8 mouse cellular contexts compared by ENCODE assay signal in the genomic region with DNA sequence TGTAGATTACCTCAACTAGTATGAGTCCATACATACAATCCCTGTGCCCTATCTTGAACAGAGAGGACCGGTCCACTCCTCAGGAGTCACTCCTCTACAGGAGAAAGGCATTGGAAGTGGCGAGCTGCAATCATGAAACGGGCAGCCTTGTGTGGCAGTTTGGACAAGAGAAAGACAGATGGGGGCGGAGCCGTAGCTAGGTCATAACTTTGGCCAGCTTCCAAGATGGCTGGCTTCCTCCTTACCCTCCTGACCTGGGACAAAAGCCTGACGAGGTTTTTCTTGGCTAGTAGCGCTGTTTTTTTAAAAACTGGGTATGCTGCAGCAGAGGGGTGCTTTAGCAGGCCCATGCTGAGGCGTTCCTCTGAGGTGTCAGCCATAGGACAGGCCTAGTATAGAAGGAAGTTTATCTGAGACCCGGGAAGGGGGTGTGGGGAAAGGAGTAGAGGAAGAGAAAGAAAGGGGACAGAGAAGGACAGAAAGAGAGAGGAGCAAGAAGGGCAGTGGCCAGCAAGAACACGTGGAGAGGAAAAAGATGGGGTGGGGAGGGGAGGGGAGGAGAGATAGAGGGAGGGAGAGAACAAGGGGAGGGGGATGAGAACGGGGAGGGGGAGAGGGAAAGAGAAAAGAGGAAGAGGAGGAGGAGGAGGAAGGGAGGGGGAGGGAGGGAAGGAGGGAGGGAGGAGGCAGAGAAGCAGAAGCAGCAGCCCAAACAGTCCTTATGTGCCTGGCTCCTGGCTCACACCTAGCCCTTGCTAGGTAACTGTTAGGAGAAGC. TPM values are rescaled to one million over a fixed set of nuclear protein-coding genes. Genes with fewer than 3 reads are reported as not detected.
DNase-seq lines count a peak whose midpoint lies in the region; ATAC-seq and TF ChIP-seq lines count a peak whose summit lies in the region.

No protein-coding gene starts in this region.

- TF ChIP-seq CTCF in Patski (IDR thresholded peaks at IDR 0.05) = no peak

- WGBS in intestine, embryonic 14.5 days = 25% methylated on average over 11 of the region's 11 CpGs
- WGBS in limb, embryonic 13.5 days = 34% methylated on average over 11 of the region's 11 CpGs
- 44% methylated on average over 10 of the region's 11 CpGs for WGBS in midbrain, embryonic 11.5 days
- WGBS in stomach, embryonic 14.5 days = 14% methylated on average over 11 of the region's 11 CpGs

- H3K4me3 ChIP-seq in intestine, embryonic 14.5 days (ENCODE audit: low read depth, low read length) = peak overlapping the region; percentile 33; the same call in 1 of the 2 replicates
- peak overlapping the region; percentile 42; the same call in 1 of the 2 replicates for H3K4me3 ChIP-seq in limb, embryonic 13.5 days
- H3K4me3 ChIP-seq in midbrain, embryonic 11.5 days (ENCODE audit: low read depth, low read length) = no peak overlapping the region
- peak overlapping the region; percentile 22; the same call in 1 of the 2 replicates for H3K4me3 ChIP-seq in stomach, embryonic 14.5 days (ENCODE audit: low read depth, low read length)

- in situ Hi-C loops in Patski (cut with MboI; ENCODE audit: low pct_unique_long_range_greater_than_20kb) = no loop called here

- peaks cover 18% of the 10 kb centered on the region for H3K4me1 ChIP-seq in intestine, embryonic 14.5 days (replicated peaks; ENCODE audit: control insufficient read depth, insufficient read depth, low read length)
- peaks cover 51% of the 10 kb centered on the region for H3K4me1 ChIP-seq in limb, embryonic 13.5 days
- H3K4me1 ChIP-seq in midbrain, embryonic 11.5 days (ENCODE audit: control insufficient read depth, insufficient read depth, low read length) = peaks cover 19% of the 10 kb centered on the region
- peaks cover 16% of the 10 kb centered on the region for H3K4me1 ChIP-seq in stomach, embryonic 14.5 days (ENCODE audit: control insufficient read depth, insufficient read depth, low read length)

- DNase-seq in Patski (ENCODE audit: low read depth, low spot score) = no peak
- peak; percentile 60 to 64 for DNase-seq in gastrocnemius, postnatal 36 days
- DNase-seq in intestine, embryonic 14.5 days (ENCODE audit: low spot score) = peak; percentile 70
- no peak for DNase-seq in midbrain, embryonic 11.5 days (ENCODE audit: low spot score, missing footprints)
- DNase-seq in T-cell, adult 2 months (ENCODE audit: low spot score) = no peak

- ATAC-seq in Patski = peak; percentile 4
- peak; percentile 54 for ATAC-seq in common myeloid progenitor, adult 5-6 weeks (replicated peaks; ENCODE audit: low read depth, poor library complexity, severe bottlenecking)
- peak; percentile 42 for ATAC-seq in intestine, embryonic 14.5 days (replicated peaks; ENCODE audit: low FRiP score, low TSS enrichment, low read depth)
- peak; percentile 38; the same call in 1 of the 2 replicates for ATAC-seq in limb, embryonic 13.5 days (ENCODE audit: low FRiP score, low read depth)
- peak; percentile 6; the same call in 1 of the 2 replicates for ATAC-seq in midbrain, embryonic 11.5 days (ENCODE audit: low FRiP score)
- ATAC-seq in stomach, embryonic 14.5 days (ENCODE audit: insufficient number of reproducible peaks, insufficient read depth, low FRiP score, low read depth) = peak; percentile 15; the same call in 1 of the 2 replicates

- H3K27me3 ChIP-seq in Patski = no peaks in the 10 kb centered on the region
- H3K27me3 ChIP-seq in intestine, embryonic 14.5 days (replicated peaks; ENCODE audit: control insufficient read depth, insufficient read depth, low read length) = no peaks in the 10 kb centered on the region
- H3K27me3 ChIP-seq in limb, embryonic 13.5 days = no peaks in the 10 kb centered on the region
- H3K27me3 ChIP-seq in midbrain, embryonic 11.5 days (ENCODE audit: control insufficient read depth, insufficient read depth, low read length) = no peaks in the 10 kb centered on the region
- H3K27me3 ChIP-seq in stomach, embryonic 14.5 days (ENCODE audit: control insufficient read depth, insufficient read depth, low read length) = no peaks in the 10 kb centered on the region

- POLR2A ChIA-PET in Patski (lab: Charles Lee) = interaction anchor here (0.6 to 1.5 kb wide), 2 partner anchors 10 to 723 kb away, joined by 4 read pairs; no protein-coding TSS in a partner anchor

- H3K9ac ChIP-seq in intestine, embryonic 14.5 days (ENCODE audit: low read length) = no peak overlapping the region
- H3K9ac ChIP-seq in limb, embryonic 13.5 days = peak overlapping the region; percentile 73; the same call in 1 of the 2 replicates
- no peak overlapping the region for H3K9ac ChIP-seq in midbrain, embryonic 11.5 days (ENCODE audit: low read length)
- 0 out of 2 replicates have a peak overlapping the region, but pooled peaks have one; percentile 6 for H3K9ac ChIP-seq in stomach, embryonic 14.5 days (replicated peaks; ENCODE audit: low read depth, low read length)

- H3K9me3 ChIP-seq in intestine, embryonic 14.5 days (ENCODE audit: control insufficient read depth, low read length) = no peaks in the 10 kb centered on the region
- no peaks in the 10 kb centered on the region for H3K9me3 ChIP-seq in limb, embryonic 13.5 days
- no peaks in the 10 kb centered on the region for H3K9me3 ChIP-seq in midbrain, embryonic 11.5 days (ENCODE audit: control insufficient read depth, low read length)
- no peaks in the 10 kb centered on the region for H3K9me3 ChIP-seq in stomach, embryonic 14.5 days (ENCODE audit: control insufficient read depth, low read depth, low read length)

- intact Hi-C loops in gastrocnemius, postnatal 36 days (cut with DNase I) = loop anchor here (10.0 kb wide), 1 partner anchor 239 kb away; the partner anchor contains the start of gene R3hcc1l

- CTCF ChIA-PET in Patski (lab: Charles Lee) = interaction anchor here (1.0 to 1.2 kb wide), 2 partner anchors 9 to 21 kb away, joined by 3 read pairs; no protein-coding TSS in a partner anchor

- H3K4me2 ChIP-seq in intestine, embryonic 14.5 days (ENCODE audit: low read length) = peak overlapping the region; percentile 64
- H3K4me2 ChIP-seq in limb, embryonic 13.5 days (replicated peaks) = peak overlapping the region; percentile 70
- H3K4me2 ChIP-seq in midbrain, embryonic 11.5 days = peak overlapping the region; percentile 56
- peak overlapping the region; percentile 72 for H3K4me2 ChIP-seq in stomach, embryonic 14.5 days (replicated peaks; ENCODE audit: low read depth, low read length)

- H3K27ac ChIP-seq in intestine, embryonic 14.5 days (ENCODE audit: low read depth) = peak overlapping the region; percentile 94
- peak overlapping the region; percentile 91 for H3K27ac ChIP-seq in limb, embryonic 13.5 days
- no peak overlapping the region for H3K27ac ChIP-seq in midbrain, embryonic 11.5 days (ENCODE audit: low read depth, low read length)
- H3K27ac ChIP-seq in stomach, embryonic 14.5 days (ENCODE audit: low read length) = peak overlapping the region; percentile 92

- no peaks in the 10 kb centered on the region for H3K36me3 ChIP-seq in intestine, embryonic 14.5 days (ENCODE audit: control insufficient read depth, insufficient read depth, low read length)
- no peaks in the 10 kb centered on the region for H3K36me3 ChIP-seq in limb, embryonic 13.5 days
- no peaks in the 10 kb centered on the region for H3K36me3 ChIP-seq in midbrain, embryonic 11.5 days (ENCODE audit: control insufficient read depth, insufficient read depth, low read length)
- H3K36me3 ChIP-seq in stomach, embryonic 14.5 days (ENCODE audit: control insufficient read depth, insufficient read depth, low read length) = no peaks in the 10 kb centered on the region

RNA-seq across cellular contexts. Expression of gene Pyroxd2, which starts 0.8 kb away (rescaled TPM):
- 0.30 TPM for polyA plus RNA-seq in Patski (2021)
- 0.39 and 0.73 TPM in 2 replicates for total RNA-seq in common myeloid progenitor, adult 5-6 weeks (2017)
- total RNA-seq in gastrocnemius, postnatal 36 days (2021) = under 1 TPM; 0.79 to 0.96 TPM
- polyA plus RNA-seq in intestine, embryonic 14.5 days (2014; fragmentation: Nextera tagmentation; extraction: Ambion mirVana) = 3.5 and 3.6 TPM in 2 replicates
- polyA plus RNA-seq in limb, embryonic 13.5 days (2015; fragmentation: Nextera tagmentation; extraction: Ambion mirVana) = 2.1 and 2.6 TPM in 2 replicates
- polyA plus RNA-seq in midbrain, embryonic 11.5 days (2014; fragmentation: Nextera tagmentation; extraction: Ambion mirVana) = 0.71 and 0.73 TPM in 2 replicates
- polyA plus RNA-seq in stomach, embryonic 14.5 days (2014; fragmentation: Nextera tagmentation; extraction: Ambion mirVana) = 2.8 and 3.1 TPM in 2 replicates

RNA-seq across cellular contexts. Expression of gene Hps1, which starts 26.4 kb away (rescaled TPM):
- polyA plus RNA-seq in Patski (2021) = 44.1 TPM
- total RNA-seq in common myeloid progenitor, adult 5-6 weeks (2017) = 38.6 and 40.6 TPM in 2 replicates
- 1 to 10 TPM in 1 of 2 experiments, under 1 TPM in 1; 0.51 to 1.5 TPM for total RNA-seq in gastrocnemius, postnatal 36 days (2021)
- polyA plus RNA-seq in intestine, embryonic 14.5 days (2014; fragmentation: Nextera tagmentation; extraction: Ambion mirVana) = 12.5 and 14.0 TPM in 2 replicates
- polyA plus RNA-seq in limb, embryonic 13.5 days (2015; fragmentation: Nextera tagmentation; extraction: Ambion mirVana) = 13.5 and 15.2 TPM in 2 replicates
- 10.1 and 10.3 TPM in 2 replicates for polyA plus RNA-seq in midbrain, embryonic 11.5 days (2014; fragmentation: Nextera tagmentation; extraction: Ambion mirVana)
- polyA plus RNA-seq in stomach, embryonic 14.5 days (2014; fragmentation: Nextera tagmentation; extraction: Ambion mirVana) = 13.2 and 14.3 TPM in 2 replicates

Comparison
In these comparisons a context has a peak if more than half of its experiments do, and no peak if none do; other contexts are left out.
1. ATAC-seq: peak in every context shown above with its lines; median percentile 54 in common myeloid progenitor, adult 5-6 weeks; 42 in intestine, embryonic 14.5 days; 38 in limb, embryonic 13.5 days; 15 in stomach, embryonic 14.5 days; 6 in midbrain, embryonic 11.5 days; 4 in Patski.
2. DNase-seq: peak in gastrocnemius, postnatal 36 days (2 of 2) and intestine, embryonic 14.5 days (single experiment); none in Patski (single experiment), midbrain, embryonic 11.5 days (single experiment) and T-cell, adult 2 months (single experiment).
3. H3K9ac ChIP-seq: peak in limb, embryonic 13.5 days (single experiment) and stomach, embryonic 14.5 days (single experiment); none in intestine, embryonic 14.5 days (single experiment) and midbrain, embryonic 11.5 days (single experiment).
4. Peak in every context shown above with its lines, with median percentiles within 50 percentile points of each other: H3K4me2 ChIP-seq.